Mouse (Mus musculus) small intestine, adult 2 months (tissue): Measurements from ENCODE around the gene Plekhh2. TPM values are rescaled to one million over a fixed set of nuclear protein-coding genes. Genes with fewer than 3 reads are reported as not detected.

Source experiments
- H3K27ac ChIP-seq: fragments of 200-500 bp; 2 replicates; pipeline ENCODE4 v1.5.1; 2012; ENCODE audit warnings: low read depth, low read length, control low read depth, inconsistent platforms; ENCODE audit not compliant: insufficient read depth
- H3K27me3 ChIP-seq: fragments of 200-500 bp; 2 replicates; pipeline ENCODE4 v1.6.1; 2012; ENCODE audit warnings: mild to moderate bottlenecking, moderate library complexity, low read length, inconsistent platforms; ENCODE audit not compliant: control insufficient read depth, insufficient read depth
- H3K36me3 ChIP-seq: fragments of 200-500 bp; 2 replicates; pipeline ENCODE4 v1.6.1; 2012; ENCODE audit warnings: mild to moderate bottlenecking, low read length, control low read depth, inconsistent platforms; ENCODE audit not compliant: control insufficient read depth, insufficient read depth
- H3K4me1 ChIP-seq: fragments of 200-500 bp; 2 replicates; pipeline ENCODE4 v1.6.1; 2012; ENCODE audit warnings: low read length, inconsistent platforms, mixed read lengths; ENCODE audit not compliant: control insufficient read depth, insufficient read depth, insufficient read length
- H3K4me3 ChIP-seq: fragments of 200-500 bp; 2 replicates; pipeline ENCODE4 v1.5.1; 2012; ENCODE audit warnings: low read depth, mild to moderate bottlenecking, control low read depth, inconsistent platforms, low read length, moderate library complexity
- CTCF ChIP-seq: fragments of 200-500 bp; IDR thresholded peaks from 2 replicates; pipeline ENCODE4 v1.5.1; 2012; ENCODE audit warnings: low read depth, mild to moderate bottlenecking, control low read depth, inconsistent platforms, low read length, moderate library complexity, mixed read lengths; ENCODE audit not compliant: insufficient replicate concordance, insufficient read length; ENCODE audit errors: extremely low read depth
- POLR2A ChIP-seq: fragments of 200-500 bp; IDR thresholded peaks from 2 replicates; pipeline ENCODE4 v1.6.1; 2012; ENCODE audit warnings: low read depth, mild to moderate bottlenecking, control low read depth, inconsistent platforms, low read length, moderate library complexity
- WGBS: fragments of 180-500 bp; shearing (Covaris S2); methylation state at CpG from one replicate; pipeline ENCODE4 v1.1.7; 2018; 5-methylcytosine and 5-hydroxymethylcytosine counted together
- polyA plus RNA-seq: library from polyadenylated mRNA; depleted of rRNA; stranded (reverse); fragments of >200 nt; gene quantifications from 2 replicates; pipeline ENCODE4 v1.2.3, GENCODE M21; 2012

Plekhh2 gene
- polyA plus RNA-seq, 1 experiment, result 1.8 TPM

- 90% methylated on average over 9 of the region's 9 CpGs for WGBS
- H3K36me3 ChIP-seq, result no peaks in the 10 kb centered on the region
- H3K27ac ChIP-seq, result no peak overlapping the region
- 0 out of 2 replicates have a peak, but pooled peaks cover 2% of the 10 kb centered on the region for H3K4me1 ChIP-seq
- no peak overlapping the region for H3K4me3 ChIP-seq
- no peaks in the 10 kb centered on the region for H3K27me3 ChIP-seq
- TF ChIP-seq CTCF (no peak), POLR2A (no peak)
Measured at GRCm38 (mm10) chr17:84584107-84584506, 72.4 kb downstream of the Plekhh2 start.

GRCm38 (mm10) chr17:84585104-84585503, 73.4 kb downstream of the Plekhh2 start:
- Histone ChIP-seq H3K27me3 (no peaks in the 10 kb centered on the region), H3K4me3 (no peak overlapping the region), H3K4me1 (0 out of 2 replicates have a peak, but pooled peaks cover 2% of the 10 kb centered on the region), H3K36me3 (no peaks in the 10 kb centered on the region), H3K27ac (no peak overlapping the region)
- WGBS, result 71% methylated on average over 8 of the region's 8 CpGs
- TF ChIP-seq POLR2A (no peak), CTCF (no peak)

GRCm38 (mm10) chr17:84590065-84590464, 78.4 kb downstream of the Plekhh2 start:
- Histone ChIP-seq H3K27ac (no peak overlapping the region), H3K4me1 (no peaks in the 10 kb centered on the region), H3K27me3 (no peaks in the 10 kb centered on the region), H3K36me3 (0 out of 2 replicates have a peak, but pooled peaks cover 2% of the 10 kb centered on the region), H3K4me3 (no peak overlapping the region)
- WGBS, result 90% methylated on average over 7 of the region's 7 CpGs
- TF ChIP-seq POLR2A (no peak), CTCF (no peak)

GRCm38 (mm10) chr17:84591431-84592150, 79.9 kb downstream of the Plekhh2 start:
- 89% methylated on average over 16 of the region's 16 CpGs for WGBS

GRCm38 (mm10) chr17:84596015-84596441, 84.3 kb downstream of the Plekhh2 start:
- WGBS, result 23% methylated on average over 10 of the region's 10 CpGs
- Histone ChIP-seq H3K27ac (no peak overlapping the region), H3K36me3 (0 out of 2 replicates have a peak, but pooled peaks cover 2% of the 10 kb centered on the region), H3K27me3 (no peaks in the 10 kb centered on the region), H3K4me1 (0 out of 2 replicates have a peak, but pooled peaks cover 4% of the 10 kb centered on the region), H3K4me3 (no peak overlapping the region)
- TF ChIP-seq CTCF (no peak), POLR2A (no peak)

More at GRCm38 (mm10) chr17:84591431-84592150, 79.9 kb downstream of the Plekhh2 start:
- TF ChIP-seq CTCF, result no peak
- no peak for TF ChIP-seq POLR2A
- H3K36me3 ChIP-seq, result 0 out of 2 replicates have a peak, but pooled peaks cover 2% of the 10 kb centered on the region
- 0 out of 2 replicates have a peak, but pooled peaks cover 4% of the 10 kb centered on the region for H3K4me1 ChIP-seq
- H3K27ac ChIP-seq, result no peak overlapping the region
- no peak overlapping the region for H3K4me3 ChIP-seq
- H3K27me3 ChIP-seq, result no peaks in the 10 kb centered on the region

- Histone ChIP-seq H3K4me1 (0 out of 2 replicates have a peak, but pooled peaks cover 4% of the 10 kb centered on the region), H3K36me3 (0 out of 2 replicates have a peak, but pooled peaks cover under 1% of the 10 kb centered on the region), H3K4me3 (no peak overlapping the region), H3K27ac (no peak overlapping the region), H3K27me3 (no peaks in the 10 kb centered on the region)
- 71% methylated on average over 7 of the region's 7 CpGs for WGBS
- TF ChIP-seq POLR2A, result no peak
- no peak for TF ChIP-seq CTCF
Measured at GRCm38 (mm10) chr17:84596501-84596900, 84.8 kb downstream of the Plekhh2 start.

GRCm38 (mm10) chr17:84597859-84598258, 86.2 kb downstream of the Plekhh2 start:
- Histone ChIP-seq H3K4me3 (no peak overlapping the region), H3K4me1 (0 out of 2 replicates have a peak, but pooled peaks cover 4% of the 10 kb centered on the region), H3K27me3 (no peaks in the 10 kb centered on the region), H3K27ac (no peak overlapping the region), H3K36me3 (no peaks in the 10 kb centered on the region)
- WGBS, result 88% methylated on average over 12 of the region's 12 CpGs
- TF ChIP-seq POLR2A (no peak), CTCF (no peak)
